Mouse (Mus musculus) embryonic facial prominence, embryonic 15.5 days (tissue): ENCODE data around the gene Cenpx. TPM values are rescaled to one million over a fixed set of nuclear protein-coding genes. Genes with fewer than 3 reads are reported as not detected.
"Not testable (repeated sequence)": the region's sequence is repeated elsewhere in the genome, so short reads cannot be mapped to it uniquely, and the experiment has no call there.

Experiments used
- ATAC-seq: fragments of 200-750 bp; cut with Nextera tagmentation; 2 replicates; pipeline ENCODE4 v1.8.0; 2017; ENCODE audit warnings: low read depth, moderate TSS enrichment; ENCODE audit not compliant: insufficient number of reproducible peaks, low FRiP score, low TSS enrichment
- H3K27ac ChIP-seq: fragments of 300-500 bp; sonication (generic); replicated peaks from 2 replicates; pipeline ENCODE4 v1.5.1; 2015; ENCODE audit warnings: mild to moderate bottlenecking, inconsistent platforms
- H3K27me3 ChIP-seq: fragments of 300-500 bp; sonication (generic); 2 replicates; pipeline ENCODE4 v1.6.1; 2015; ENCODE audit warnings: inconsistent platforms
- H3K36me3 ChIP-seq: fragments of 300-500 bp; sonication (generic); 2 replicates; pipeline ENCODE4 v1.6.1; 2015; ENCODE audit warnings: mild to moderate bottlenecking, inconsistent platforms
- H3K4me1 ChIP-seq: fragments of 300-500 bp; sonication (generic); 2 replicates; pipeline ENCODE4 v1.6.1; 2015; ENCODE audit warnings: inconsistent platforms
- H3K4me2 ChIP-seq: fragments of 300-500 bp; sonication (generic); replicated peaks from 2 replicates; pipeline ENCODE4 v1.6.1; 2015; ENCODE audit warnings: mild to moderate bottlenecking, inconsistent platforms
- H3K4me3 ChIP-seq: fragments of 300-500 bp; sonication (generic); replicated peaks from 2 replicates; pipeline ENCODE4 v1.5.1; 2015; ENCODE audit warnings: mild to moderate bottlenecking, inconsistent platforms
- H3K9ac ChIP-seq: fragments of 300-500 bp; sonication (generic); 2 replicates; pipeline ENCODE4 v1.6.1; 2015; ENCODE audit warnings: inconsistent platforms
- H3K9me3 ChIP-seq: fragments of 300-500 bp; sonication (generic); replicated peaks from 2 replicates; pipeline ENCODE4 v1.6.1; 2016; ENCODE audit warnings: inconsistent platforms
- WGBS: fragments of 180-500 bp; shearing (Covaris S2); methylation state at CpG from one replicate; pipeline ENCODE4 v1.1.7; 2015; 5-methylcytosine and 5-hydroxymethylcytosine counted together
- polyA plus RNA-seq: library from polyadenylated mRNA; unstranded; fragments of >200 nt; fragmentation: Nextera tagmentation; extraction: Ambion mirVana; gene quantifications from 2 replicates; pipeline ENCODE4 v1.2.1, GENCODE M21; 2015

Gene Cenpx
- 145 and 157 TPM in 2 replicates for polyA plus RNA-seq

DNA sequence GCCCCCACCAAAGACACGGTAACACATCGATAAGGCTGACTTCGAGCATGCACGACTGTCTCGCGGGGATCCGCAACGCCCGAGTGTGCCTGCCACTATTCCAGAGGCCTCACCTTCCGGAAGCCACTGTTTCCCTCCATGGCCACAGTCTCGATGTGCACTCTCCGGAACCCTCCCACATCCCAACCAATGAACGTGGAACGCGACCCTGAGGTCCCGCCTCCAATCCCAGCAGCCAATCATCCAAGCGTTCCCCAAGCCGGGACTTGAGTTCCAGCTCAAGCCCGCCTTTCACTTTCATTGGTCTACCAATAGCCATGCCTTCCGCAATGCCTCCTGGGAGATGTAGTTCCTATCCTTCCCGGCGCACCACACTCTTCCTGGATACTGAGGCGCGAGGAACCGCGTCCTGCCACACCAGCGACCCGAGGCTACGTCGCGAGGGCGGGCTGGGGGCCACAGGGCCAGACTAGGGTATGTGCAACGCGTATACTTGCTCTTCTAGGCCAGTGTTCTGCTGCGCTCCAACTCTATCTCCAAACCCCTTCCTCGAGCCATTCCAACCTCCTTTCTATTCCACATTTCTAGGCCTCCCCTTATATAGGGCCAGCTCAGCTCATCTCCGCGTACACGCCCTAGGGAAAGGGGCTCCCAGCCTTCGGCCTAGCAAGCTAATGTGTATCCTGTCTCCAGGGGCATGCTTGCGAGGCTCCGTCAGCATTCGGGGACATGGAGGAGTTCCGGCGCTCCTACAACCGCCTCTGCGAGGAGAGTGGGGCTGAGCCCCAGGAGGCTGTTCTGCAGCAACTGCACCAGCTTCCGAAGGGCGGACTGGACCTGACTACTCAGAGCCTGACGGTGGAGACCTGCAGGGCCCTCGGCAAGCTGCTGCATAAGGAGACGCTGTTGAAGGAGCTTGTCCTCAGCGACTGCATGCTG lies at the start of gene Cenpx, which contains the start of gene Lrrc45:
Gene Cenpx (minus strand): TSS at position 159 of the 939 bp plus-strand sequence.
Gene Lrrc45 (plus strand): TSS at position 346 of the 939 bp plus-strand sequence.
- H3K27ac ChIP-seq = peak within 1 kb of the TSS; percentile 80
- 1% methylated on average over 53 of the region's 53 CpGs for WGBS
- no peaks in the 10 kb centered on the region for H3K9me3 ChIP-seq
- no peaks in the 10 kb centered on the region for H3K27me3 ChIP-seq
- H3K36me3 ChIP-seq = peaks cover 48% of the 10 kb centered on the region
- peak within 1 kb of the TSS; percentile 99 for H3K4me2 ChIP-seq
- peak; percentile 94 for ATAC-seq
- peak within 1 kb of the TSS; percentile 69 for H3K9ac ChIP-seq
- peaks cover 47% of the 10 kb centered on the region for H3K4me1 ChIP-seq
- peak within 1 kb of the TSS; percentile 71 for H3K4me3 ChIP-seq

DNA sequence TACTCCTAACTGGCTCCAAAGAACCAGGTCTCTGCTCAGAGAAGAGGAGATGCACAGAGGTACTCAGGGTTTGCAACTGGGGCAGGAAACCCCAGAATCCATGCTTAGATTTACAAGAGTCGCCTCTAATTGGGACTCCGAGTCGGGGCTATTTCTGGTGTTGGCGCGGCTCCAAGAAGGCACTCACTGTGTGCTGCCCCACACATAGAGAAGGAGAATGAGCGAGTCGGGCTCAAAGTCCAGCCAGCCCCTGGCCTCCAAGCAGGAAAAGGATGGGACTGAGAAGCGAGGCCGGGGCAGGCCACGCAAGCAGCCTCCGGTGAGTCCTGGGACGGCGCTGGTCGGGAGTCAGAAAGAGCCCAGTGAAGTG lies 49.1 kb upstream of the Cenpx start, which contains the start of gene Hmga1b:
Gene Hmga1b (plus strand): TSS at position 123 of the 370 bp plus-strand sequence.
- not testable (repeated sequence) for H3K4me1 ChIP-seq, H3K4me3 ChIP-seq, H3K9ac ChIP-seq, H3K9me3 ChIP-seq, H3K36me3 ChIP-seq, ATAC-seq, H3K27me3 ChIP-seq
- H3K27ac ChIP-seq = 0 out of 2 replicates have a peak within 1 kb of the TSS, but pooled peaks have one; percentile 22
- H3K4me2 ChIP-seq = peak within 1 kb of the TSS; percentile 8; the same call in 1 of the 2 replicates
- 11% methylated on average over 14 of the region's 14 CpGs for WGBS

DNA sequence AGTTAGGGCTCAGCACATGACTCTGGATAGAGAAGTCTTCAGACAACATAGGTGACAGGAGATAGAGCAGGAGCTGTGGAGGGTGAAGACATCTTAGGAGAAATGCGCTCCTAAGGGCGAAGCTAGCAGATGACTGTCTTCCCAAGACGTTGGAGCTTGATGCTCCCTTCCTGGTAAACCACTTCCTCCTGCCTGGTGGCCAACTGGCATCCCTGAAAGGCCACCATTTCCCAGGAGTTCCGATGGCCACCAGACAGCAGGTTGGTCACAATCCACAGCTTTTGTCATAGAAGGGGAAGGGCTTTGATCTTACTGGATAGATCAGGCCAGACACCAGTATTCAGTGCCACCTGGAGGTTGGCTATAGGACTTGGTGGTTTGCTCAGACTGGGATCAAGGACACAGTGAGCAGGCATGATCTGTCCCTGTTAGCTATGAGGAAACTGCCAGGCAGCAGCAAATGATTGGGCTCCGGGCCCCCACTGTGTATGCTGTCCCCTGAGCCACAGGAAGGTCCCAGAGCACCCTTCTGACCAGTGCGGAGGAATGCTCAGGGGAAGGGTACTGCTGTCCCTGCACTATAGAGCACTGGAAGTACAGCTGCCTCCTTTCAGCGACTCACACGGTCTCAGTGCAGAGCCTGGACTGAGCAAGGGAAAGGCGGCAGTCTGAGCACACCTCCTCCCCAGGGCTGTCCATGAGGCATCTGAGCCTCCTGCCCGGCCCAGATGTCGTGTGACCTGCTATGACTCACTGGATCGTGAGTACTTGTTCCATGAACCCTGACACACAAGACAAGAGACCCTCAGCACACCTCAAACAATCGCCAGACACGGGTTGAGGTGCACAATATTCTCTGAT lies 48.5 kb upstream of the Cenpx start:
- Histone ChIP-seq H3K27me3 (0 out of 2 replicates have a peak, but pooled peaks cover 3% of the 10 kb centered on the region), H3K9ac (no peak overlapping the region), H3K4me3 (no peak overlapping the region), H3K9me3 (peaks cover 5% of the 10 kb centered on the region; the same call in 1 of the 2 replicates), H3K36me3 (no peaks in the 10 kb centered on the region), H3K4me1 (peaks cover 6% of the 10 kb centered on the region), H3K27ac (no peak overlapping the region), H3K4me2 (0 out of 2 replicates have a peak overlapping the region, but pooled peaks have one; percentile 8)
- 67% methylated on average over 14 of the region's 14 CpGs for WGBS
- no peak for ATAC-seq

- H3K4me1 ChIP-seq = peaks cover 6% of the 10 kb centered on the region
- WGBS = 75% methylated on average over 9 of the region's 9 CpGs
- no peaks in the 10 kb centered on the region for H3K36me3 ChIP-seq
- no peak overlapping the region for H3K27ac ChIP-seq
- no peak overlapping the region for H3K9ac ChIP-seq
- H3K27me3 ChIP-seq = 0 out of 2 replicates have a peak, but pooled peaks cover 3% of the 10 kb centered on the region
- no peak overlapping the region for H3K4me2 ChIP-seq
- no peak overlapping the region for H3K4me3 ChIP-seq
- no peak for ATAC-seq
- peaks cover 5% of the 10 kb centered on the region; the same call in 1 of the 2 replicates for H3K9me3 ChIP-seq
Measured at GRCm38 (mm10) chr11:120760236-120760635, 46.7 kb upstream of the Cenpx start.

DNA sequence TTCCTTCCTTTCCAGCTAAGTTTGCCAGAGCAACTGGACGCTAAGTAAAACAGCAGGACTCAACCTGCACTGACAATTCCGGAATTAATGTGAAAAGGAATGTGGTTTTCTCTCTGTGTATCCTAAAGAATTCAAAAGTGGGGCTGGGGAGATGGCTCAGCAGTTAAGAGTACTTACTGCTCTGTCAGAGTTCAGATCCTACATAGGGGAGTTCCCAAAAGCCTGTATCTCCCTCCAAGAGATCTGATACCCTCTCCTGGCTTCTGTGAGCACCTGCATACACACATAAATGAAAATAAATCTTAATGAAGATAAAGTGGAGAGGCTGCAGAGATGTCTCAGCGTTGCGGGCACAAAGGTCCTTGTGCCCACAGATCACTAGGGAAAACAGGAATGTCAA lies 38.1 kb upstream of the Cenpx start:
- Histone ChIP-seq H3K9me3 (no peaks in the 10 kb centered on the region), H3K4me1 (no peaks in the 10 kb centered on the region), H3K36me3 (no peaks in the 10 kb centered on the region), H3K4me2 (no peak overlapping the region), H3K27me3 (no peaks in the 10 kb centered on the region), H3K4me3 (no peak overlapping the region), H3K9ac (no peak overlapping the region), H3K27ac (no peak overlapping the region)
- 58% methylated on average over 4 of the region's 4 CpGs for WGBS
- no peak for ATAC-seq

DNA sequence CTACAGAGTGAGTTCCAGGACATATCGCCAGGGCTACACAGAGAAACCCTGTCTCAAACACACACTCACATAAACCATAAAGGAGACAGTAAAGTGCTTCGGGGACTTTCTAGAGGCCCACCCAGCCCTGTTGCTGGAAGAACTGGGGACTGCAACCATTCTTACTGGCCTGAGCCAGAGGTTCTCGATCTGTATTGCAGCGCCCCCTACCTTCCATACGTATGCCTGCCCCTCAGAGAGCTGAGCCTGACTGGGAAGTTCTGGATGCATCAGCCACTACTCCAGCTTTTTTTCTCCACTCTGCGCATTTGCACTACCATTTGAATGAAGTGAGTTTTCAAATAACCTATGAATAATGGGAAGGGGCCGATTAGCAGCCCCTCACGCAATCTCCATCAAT lies 35.9 kb upstream of the Cenpx start:
- H3K36me3 ChIP-seq = no peaks in the 10 kb centered on the region
- H3K27ac ChIP-seq = no peak overlapping the region
- no peak overlapping the region for H3K4me2 ChIP-seq
- ATAC-seq = no peak
- H3K9me3 ChIP-seq = no peaks in the 10 kb centered on the region
- no peak overlapping the region for H3K9ac ChIP-seq
- H3K4me1 ChIP-seq = no peaks in the 10 kb centered on the region
- WGBS = 65% methylated on average over 8 of the region's 8 CpGs
- no peaks in the 10 kb centered on the region for H3K27me3 ChIP-seq
- no peak overlapping the region for H3K4me3 ChIP-seq

GRCm38 (mm10) chr11:120747974-120748373 lies 34.4 kb upstream of the Cenpx start:
- Histone ChIP-seq H3K4me3 (no peak overlapping the region), H3K4me1 (no peaks in the 10 kb centered on the region), H3K4me2 (no peak overlapping the region), H3K9ac (no peak overlapping the region), H3K27me3 (no peaks in the 10 kb centered on the region), H3K9me3 (no peaks in the 10 kb centered on the region), H3K36me3 (no peaks in the 10 kb centered on the region), H3K27ac (no peak overlapping the region)
- no peak for ATAC-seq
- 75% methylated on average over 4 of the region's 4 CpGs for whole genome bisulfite sequencing

GRCm38 (mm10) chr11:120744121-120744701 lies 30.7 kb upstream of the Cenpx start:
- no peak for ATAC-seq
- H3K4me3 ChIP-seq = no peak overlapping the region
- 63% methylated on average over 7 of the region's 7 CpGs for WGBS
- no peak overlapping the region for H3K4me2 ChIP-seq
- H3K27me3 ChIP-seq = no peaks in the 10 kb centered on the region
- H3K9me3 ChIP-seq = no peaks in the 10 kb centered on the region
- H3K9ac ChIP-seq = no peak overlapping the region
- no peak overlapping the region for H3K27ac ChIP-seq
- no peaks in the 10 kb centered on the region for H3K4me1 ChIP-seq
- H3K36me3 ChIP-seq = no peaks in the 10 kb centered on the region

GRCm38 (mm10) chr11:120740981-120741380 lies 27.4 kb upstream of the Cenpx start:
- Histone ChIP-seq H3K4me3 (no peak overlapping the region), H3K9ac (no peak overlapping the region), H3K9me3 (no peaks in the 10 kb centered on the region), H3K4me2 (no peak overlapping the region), H3K4me1 (no peaks in the 10 kb centered on the region), H3K27ac (no peak overlapping the region), H3K27me3 (no peaks in the 10 kb centered on the region), H3K36me3 (no peaks in the 10 kb centered on the region)
- 93% methylated on average over 5 of the region's 5 CpGs for WGBS
- no peak for ATAC-seq

DNA sequence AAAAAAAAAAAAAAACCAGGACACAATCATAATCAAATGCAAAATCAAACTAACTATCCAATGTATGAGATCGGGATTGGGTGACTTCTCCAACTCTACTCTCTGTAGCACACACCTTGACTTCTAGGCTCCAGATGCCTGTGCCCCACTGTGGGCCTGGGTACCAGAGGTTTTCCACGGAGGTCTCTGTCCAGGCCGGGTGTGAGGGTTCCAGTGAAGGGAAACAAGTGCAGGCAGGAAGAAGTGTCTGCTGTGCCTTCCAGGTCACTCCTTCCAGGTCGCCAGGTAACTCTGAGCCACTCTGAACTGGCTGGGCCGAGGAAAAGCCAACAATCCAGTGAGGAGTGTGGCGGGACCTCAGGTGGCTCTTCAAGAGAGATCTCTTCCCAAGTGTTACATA lies 22.9 kb upstream of the Cenpx start:
- WGBS = 74% methylated on average over 6 of the region's 6 CpGs
- H3K4me2 ChIP-seq = no peak overlapping the region
- no peaks in the 10 kb centered on the region for H3K36me3 ChIP-seq
- no peaks in the 10 kb centered on the region for H3K27me3 ChIP-seq
- no peak overlapping the region for H3K9ac ChIP-seq
- H3K4me3 ChIP-seq = no peak overlapping the region
- peaks cover 16% of the 10 kb centered on the region for H3K4me1 ChIP-seq
- no peak for ATAC-seq
- no peak overlapping the region for H3K27ac ChIP-seq
- H3K9me3 ChIP-seq = no peaks in the 10 kb centered on the region
